Mouse (Mus musculus): ENCODE measurements around the gene Wfdc6b.
A peak's percentile ranks its signal among the peaks of the same experiment; 100 is the strongest.
"Not testable (repeated sequence)": the region's sequence is repeated elsewhere in the genome, so short reads cannot be mapped to it uniquely, and the experiment has no call there.

The Wfdc6b gene

DNA sequence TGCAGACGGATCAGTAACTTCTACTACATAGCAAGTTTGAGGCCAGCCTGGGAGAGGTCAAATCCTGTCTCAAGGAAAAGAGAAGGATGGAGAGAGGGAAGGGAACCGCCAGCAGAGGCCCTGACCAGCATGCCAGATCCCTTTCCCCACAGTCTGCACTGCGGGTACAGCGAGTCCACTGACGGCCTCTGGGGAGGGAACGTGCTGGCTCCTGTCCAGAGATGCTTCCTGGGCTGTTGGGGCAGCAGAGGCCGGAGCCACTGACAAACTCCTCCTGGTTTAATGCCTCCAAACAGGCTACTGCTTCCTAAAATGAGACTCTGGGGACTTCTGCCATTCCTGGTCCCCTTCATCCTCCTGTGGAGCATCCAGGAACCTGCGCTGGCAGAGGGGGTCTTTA, at the start of gene Wfdc6b, which contains the start of gene Wfdc8:
TSS of gene Wfdc6b (plus strand) at position 52 of the 400 bp plus-strand sequence.
TSS of gene Wfdc8 (minus strand) at position 156 of the 400 bp plus-strand sequence.
- DNase-seq (ENCODE audit: extremely low spot score, low read depth, low spot score), result not testable (repeated sequence)

DNA sequence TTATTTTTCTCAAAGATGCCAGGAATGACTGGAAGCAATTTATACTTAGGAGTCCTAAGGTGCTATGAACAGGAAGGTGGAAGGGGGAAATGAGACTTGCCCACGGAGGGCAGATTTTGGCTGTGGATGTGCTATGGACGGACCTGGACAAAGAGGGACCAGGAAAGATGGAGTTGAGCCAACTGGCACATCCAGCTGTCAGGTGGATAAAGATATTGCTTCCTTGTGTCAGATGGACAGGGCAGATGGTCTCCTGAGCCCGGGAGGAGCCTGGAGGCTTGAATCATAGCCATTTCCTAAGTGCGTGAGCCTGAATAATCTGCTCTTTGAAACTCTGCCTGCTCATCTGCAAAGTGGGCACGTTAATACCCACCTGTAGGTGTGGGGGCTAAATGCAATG, 49.0 kb upstream of the Wfdc6b start:
- no peak for DNase-seq (ENCODE audit: extremely low spot score, low read depth, low spot score)

DNA sequence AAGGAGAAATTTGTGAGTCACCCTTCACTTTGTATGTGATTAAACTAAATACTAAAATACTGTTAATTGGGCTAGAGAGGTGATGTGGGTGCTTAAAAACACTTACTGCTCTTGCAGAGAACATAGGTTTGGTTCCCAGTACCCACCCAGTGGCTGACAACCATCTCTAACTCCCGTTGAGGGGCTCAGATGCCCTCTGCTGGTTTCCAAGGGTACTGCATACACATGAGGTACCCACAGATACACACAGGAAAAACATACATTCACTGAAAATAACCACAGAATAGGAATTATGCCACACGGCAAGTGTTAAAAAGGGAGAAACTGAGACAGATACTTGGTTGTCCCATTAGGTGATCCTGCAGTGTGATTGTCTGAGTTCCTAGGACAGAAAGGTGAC, 46.3 kb upstream of the Wfdc6b start:
- DNase-seq (ENCODE audit: extremely low spot score, low read depth, low spot score), result no peak

DNA sequence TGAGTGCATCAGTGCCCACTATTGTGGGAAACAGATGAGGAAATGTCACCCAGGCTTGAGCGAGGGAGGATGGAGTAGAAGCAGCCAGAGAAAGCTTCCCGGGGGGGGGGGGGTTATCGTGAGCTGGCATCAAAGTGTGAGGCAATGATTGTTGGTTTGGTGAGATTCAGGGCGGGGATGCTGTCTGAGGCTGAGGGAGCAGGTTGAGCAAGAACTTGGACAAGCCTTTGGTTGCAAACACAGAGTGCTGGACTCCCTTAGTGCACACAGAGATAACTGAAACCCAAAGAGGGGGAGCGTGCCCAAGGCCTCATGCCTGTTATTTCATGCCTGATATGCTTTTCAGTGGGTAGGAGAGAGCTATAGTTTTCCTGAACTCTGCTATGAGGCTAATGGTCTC, 45.9 kb upstream of the Wfdc6b start:
- DNase-seq (ENCODE audit: extremely low spot score, low read depth, low spot score), result no peak

DNA sequence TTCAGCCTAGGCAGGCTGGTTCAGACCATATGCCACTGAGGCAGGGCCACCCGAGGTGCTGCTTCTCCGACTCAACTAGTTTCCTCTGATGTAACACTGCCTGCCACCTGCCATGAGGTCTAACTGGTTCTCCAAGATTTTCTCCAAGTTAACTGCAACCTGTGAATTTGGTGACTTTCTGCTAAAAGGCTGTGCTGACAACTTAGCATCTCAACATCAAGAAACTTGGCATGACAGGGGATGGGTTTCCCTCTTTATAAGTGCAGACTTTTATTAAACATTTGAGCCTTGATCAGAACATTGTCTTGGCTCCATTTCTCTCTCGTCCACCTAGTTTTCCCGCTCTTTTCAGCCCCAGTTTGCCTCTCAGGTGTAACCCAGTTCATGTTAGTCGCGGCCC, 40.0 kb upstream of the Wfdc6b start, which contains the start of gene Spint3:
TSS of gene Spint3 (minus strand) at position 101 of the 400 bp plus-strand sequence.
- DNase-seq (ENCODE audit: extremely low spot score, low read depth, low spot score), result not testable (repeated sequence)

DNA sequence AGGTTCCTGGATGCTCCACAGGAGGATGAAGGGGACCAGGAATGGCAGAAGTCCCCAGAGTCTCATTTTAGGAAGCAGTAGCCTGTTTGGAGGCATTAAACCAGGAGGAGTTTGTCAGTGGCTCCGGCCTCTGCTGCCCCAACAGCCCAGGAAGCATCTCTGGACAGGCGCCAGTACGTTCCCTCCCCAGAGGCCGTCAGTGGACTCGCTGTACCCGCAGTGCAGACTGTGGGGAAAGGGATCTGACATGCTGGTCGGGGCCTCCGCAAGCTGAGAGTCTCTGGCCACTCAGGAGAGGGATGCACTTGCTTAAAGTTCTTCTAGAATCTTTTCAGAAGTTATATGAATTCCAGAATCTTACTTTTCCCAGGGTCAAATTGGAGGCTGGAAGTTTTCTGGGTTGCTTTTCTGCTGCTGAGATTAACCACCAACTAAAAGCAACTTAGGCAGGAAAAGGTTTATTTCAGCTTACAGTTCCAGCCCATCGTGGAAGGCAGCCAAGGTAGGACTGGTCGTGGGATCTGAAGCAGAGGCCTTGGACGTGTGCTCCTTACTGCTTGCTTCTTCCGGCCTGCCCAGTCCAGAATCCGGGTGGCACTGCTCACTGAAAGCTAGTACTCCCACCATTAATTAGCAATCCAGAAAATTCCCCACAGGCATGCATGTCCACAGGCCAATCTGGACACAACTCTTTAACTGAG, 28.1 kb upstream of the Wfdc6b start, which contains the start of gene Wfdc6a:
TSS of gene Wfdc6a (minus strand) at position 423 of the 701 bp plus-strand sequence.
- DNase-seq (ENCODE audit: extremely low spot score, low read depth, low spot score), result not testable (repeated sequence)

DNA sequence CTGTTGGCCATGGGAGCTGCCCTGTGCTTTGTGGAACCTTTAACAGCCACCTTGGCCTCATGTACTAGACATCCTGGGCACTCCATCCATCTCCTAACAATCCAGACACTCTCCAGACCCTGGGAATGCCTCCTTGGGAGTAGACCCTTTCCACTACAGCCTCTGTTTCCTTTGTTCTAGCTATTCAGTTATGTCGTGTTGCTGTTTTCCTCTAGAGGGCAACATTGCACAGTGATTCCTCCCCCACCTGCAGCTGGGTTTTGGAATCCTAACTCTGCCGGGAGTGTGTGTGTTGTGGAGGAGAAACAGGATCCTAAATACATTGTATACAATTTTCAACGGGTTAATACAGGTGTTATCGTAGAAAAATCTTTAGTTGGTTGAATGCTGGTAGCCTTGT, 21.3 kb upstream of the Wfdc6b start:
- DNase-seq (ENCODE audit: extremely low spot score, low read depth, low spot score), result peak; percentile 72

DNA sequence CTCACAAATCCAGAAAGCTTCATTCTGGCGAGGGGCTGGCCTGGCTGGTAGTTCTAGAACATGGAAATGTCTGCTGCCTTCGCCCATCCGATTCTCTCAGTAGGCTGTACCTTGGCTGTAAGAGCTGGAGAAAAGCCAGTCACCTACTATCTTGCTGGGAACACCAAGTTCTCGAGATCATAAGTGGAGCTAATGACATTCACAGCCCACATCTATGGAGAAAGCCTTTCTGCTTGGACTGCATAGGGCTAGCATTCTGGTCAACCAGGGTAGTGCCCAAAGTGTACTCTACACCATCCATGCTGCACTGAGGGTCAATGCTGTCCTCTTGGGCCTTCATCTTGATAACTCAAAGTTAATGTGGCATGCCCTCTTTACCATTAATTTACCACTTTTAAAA, 19.8 kb upstream of the Wfdc6b start, which contains the start of gene Eppin:
TSS of gene Eppin (minus strand) at position 101 of the 400 bp plus-strand sequence.
- DNase-seq (ENCODE audit: extremely low spot score, low read depth, low spot score), result no peak

DNA sequence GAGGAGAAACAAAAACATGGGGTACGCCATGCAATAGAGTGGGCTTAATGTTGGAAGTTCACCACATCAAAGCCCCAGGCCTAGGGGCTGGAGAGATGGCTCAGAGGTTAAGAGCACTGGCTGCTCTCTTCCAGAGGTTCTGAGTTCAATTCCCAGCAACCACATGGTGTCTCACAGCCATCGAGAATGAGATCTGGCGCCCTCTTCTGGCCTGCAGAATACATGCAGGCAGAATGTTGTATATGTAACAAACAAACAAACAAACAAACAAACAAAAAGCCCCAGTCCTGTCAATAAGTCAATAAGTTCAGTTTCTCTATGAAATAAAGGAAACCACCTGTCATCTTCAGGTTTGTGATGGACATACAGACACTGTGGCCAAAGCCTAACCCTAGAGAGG, 13.1 kb upstream of the Wfdc6b start:
- no peak for DNase-seq (ENCODE audit: extremely low spot score, low read depth, low spot score)

DNA sequence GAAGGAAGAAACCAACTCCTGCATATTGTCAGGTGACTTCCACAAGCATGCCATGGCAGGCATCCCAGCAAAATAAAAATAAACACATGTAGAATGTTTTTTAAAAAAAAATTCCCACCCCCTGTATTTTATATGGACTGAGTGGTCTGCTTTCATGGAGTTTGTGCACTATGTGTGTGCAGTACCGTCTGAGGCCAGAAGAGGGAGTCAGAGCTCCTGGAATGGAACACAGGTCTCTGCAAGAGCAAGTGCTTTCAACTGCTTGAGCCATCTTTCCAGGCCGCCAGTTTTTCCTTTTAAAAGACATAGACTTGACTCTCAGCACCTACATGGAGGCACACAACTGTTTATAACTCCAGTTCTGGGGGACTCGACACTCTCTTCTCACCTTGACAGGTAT, 9.8 kb upstream of the Wfdc6b start:
- no peak for DNase-seq (ENCODE audit: extremely low spot score, low read depth, low spot score)

DNA sequence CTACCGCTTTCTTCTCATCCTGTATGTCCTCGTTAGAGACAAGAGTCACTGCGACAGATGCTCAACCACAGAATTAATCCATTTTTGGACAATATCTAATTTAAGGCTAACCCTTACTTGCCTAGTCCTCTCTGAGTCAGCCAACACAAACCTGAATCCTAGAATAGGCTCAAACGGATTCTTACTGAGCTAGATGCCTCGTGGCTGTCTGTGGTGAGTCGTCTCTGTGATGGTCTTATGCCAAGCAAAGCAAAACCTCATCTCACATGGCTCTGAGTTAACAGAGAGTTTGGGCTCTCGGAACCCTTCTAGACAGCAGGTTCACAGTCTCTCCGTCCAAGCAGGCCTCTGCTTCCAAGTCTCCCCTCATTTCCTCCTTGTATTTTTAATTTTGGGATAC, 8.9 kb upstream of the Wfdc6b start:
- no peak for DNase-seq (ENCODE audit: extremely low spot score, low read depth, low spot score)

DNA sequence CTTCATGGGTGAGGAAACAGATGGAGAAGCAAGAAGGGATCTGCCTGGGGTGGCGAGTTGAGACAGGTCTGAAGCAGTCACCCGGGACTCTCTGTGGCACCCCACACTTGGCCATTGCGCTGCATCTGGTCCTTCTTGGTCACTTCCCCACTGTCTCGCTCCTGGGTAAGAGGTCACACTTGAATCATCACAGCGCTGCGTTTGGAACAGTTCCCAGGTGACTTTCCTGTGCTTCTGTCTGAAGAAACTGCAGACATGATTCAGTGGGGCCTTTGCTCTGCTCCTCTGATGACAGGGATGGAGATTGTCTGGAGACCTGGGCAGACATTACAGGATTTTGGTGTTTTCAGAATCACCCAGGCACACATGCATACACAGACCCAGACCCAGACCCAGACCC, 4.5 kb upstream of the Wfdc6b start:
- DNase-seq (ENCODE audit: extremely low spot score, low read depth, low spot score), result no peak

DNA sequence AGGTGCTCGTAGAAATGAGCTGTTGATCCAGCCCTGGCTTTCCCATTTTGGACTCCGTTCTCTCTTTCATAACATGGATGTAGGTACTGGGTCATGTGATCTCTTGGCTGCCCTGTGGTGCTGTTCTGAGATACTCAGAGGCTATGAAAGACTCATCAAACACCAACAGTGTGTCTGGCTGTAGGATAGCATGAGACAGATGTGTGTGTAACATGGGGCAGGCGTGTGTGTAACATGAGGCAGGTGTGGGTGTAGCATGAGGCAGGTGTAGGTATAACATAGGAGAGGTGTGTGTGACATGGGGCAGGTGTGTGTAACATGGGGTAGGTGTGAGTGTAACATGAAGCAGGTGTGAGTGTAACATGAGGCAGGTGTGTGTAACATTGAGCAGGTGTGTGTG, 2.1 kb downstream of the Wfdc6b start:
- DNase-seq (ENCODE audit: extremely low spot score, low read depth, low spot score), result no peak

DNA sequence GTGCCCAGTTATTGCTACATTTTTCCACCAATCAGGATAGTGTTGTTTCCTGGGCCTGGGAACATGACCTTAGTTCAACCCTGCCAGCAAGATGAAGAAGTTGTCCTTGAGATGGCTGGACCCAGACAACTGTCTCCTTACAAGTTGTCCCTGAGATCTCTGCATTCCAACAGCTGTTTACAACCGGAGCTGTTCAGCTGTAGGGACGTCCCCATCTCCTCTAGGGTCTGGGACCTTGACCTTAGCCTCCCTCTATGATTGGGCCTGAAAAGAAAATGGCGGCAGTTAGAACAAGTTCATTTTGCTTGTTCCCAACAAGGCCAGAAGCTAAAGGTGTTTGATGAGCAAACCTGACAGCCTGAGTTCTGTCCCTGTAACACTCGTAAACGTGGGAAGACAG, 5.7 kb downstream of the Wfdc6b start:
- no peak for DNase-seq (ENCODE audit: extremely low spot score, low read depth, low spot score)

DNA sequence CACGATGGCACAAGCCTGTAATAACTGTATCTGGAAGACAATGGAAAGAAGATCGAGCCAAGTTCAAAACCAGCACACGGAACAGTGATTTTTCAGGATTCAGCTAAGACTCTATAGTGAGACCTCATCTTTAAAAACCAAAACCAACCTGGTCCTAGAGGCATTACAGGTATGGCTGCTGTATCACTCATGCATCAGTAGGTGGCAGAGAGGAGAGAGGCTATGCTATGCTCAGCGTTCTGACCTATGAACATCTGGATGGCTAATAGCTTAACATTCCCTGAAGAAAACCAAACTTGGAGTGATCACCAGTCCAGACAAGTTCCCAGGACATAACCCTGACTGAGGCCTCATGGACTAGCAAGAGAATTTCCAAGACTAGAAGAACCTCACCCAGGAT, 8.5 kb downstream of the Wfdc6b start:
- no peak for DNase-seq (ENCODE audit: extremely low spot score, low read depth, low spot score)

DNA sequence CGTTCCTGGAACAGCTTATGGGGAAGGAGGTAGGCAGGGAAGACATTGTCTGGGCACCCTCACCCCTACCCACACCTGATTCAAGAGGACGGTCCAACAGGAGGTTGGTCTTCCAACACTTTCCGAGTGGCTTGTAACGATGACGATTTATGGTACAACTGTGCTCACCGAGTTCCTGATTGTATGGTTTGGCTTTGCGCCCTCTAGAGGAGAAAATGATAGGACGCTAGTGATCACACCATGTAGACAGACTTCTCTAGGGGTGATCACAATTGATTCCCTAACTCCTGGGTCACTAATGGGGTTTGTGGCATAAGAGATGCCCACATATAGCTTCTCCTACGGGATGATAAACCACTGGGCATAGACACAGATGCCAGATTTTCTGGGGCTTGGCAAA, 21.9 kb downstream of the Wfdc6b start:
- no peak for DNase-seq (ENCODE audit: extremely low spot score, low read depth, low spot score)

DNA sequence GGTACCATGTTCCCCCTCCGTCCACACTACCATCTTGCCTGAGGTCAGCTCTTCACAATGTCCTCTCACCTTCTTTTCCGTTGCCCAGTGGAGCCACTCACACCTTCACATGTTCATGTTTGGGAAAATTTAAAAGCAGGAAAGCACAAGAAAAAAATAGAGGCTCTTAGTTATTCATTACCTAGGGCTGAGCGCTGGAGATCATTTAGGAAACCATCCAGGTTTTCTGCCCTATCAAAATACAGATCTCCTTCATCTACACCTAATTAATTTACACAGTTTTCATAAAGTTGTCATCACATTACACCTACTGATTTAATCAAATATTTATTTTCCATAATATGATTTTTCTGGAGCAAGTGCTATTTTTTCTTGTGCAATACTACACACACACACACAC, 25.4 kb downstream of the Wfdc6b start, which contains the start of gene Wfdc16:
TSS of gene Wfdc16 (minus strand) at position 101 of the 400 bp plus-strand sequence.
- DNase-seq (ENCODE audit: extremely low spot score, low read depth, low spot score), result no peak

DNA sequence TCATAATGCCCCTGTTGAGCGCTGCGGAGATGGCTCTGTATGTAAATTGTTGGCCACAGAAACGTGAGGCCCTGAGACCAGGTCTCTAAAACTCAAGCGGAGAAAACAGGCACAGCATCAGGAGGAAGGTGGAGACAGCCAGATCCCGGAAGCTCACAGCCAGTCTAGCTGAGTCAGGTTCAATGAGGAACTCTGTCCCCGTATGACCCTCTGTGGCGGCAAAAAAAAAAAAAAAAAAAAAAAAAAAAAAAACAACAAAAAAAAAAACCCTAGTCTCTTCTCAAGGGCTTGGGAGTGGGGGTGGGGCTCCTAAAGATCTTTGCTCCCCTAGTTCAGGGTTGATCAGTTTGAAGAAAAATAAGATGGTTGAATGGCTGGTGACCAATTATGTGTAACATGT, 27.8 kb downstream of the Wfdc6b start:
- DNase-seq (ENCODE audit: extremely low spot score, low read depth, low spot score), result no peak

DNA sequence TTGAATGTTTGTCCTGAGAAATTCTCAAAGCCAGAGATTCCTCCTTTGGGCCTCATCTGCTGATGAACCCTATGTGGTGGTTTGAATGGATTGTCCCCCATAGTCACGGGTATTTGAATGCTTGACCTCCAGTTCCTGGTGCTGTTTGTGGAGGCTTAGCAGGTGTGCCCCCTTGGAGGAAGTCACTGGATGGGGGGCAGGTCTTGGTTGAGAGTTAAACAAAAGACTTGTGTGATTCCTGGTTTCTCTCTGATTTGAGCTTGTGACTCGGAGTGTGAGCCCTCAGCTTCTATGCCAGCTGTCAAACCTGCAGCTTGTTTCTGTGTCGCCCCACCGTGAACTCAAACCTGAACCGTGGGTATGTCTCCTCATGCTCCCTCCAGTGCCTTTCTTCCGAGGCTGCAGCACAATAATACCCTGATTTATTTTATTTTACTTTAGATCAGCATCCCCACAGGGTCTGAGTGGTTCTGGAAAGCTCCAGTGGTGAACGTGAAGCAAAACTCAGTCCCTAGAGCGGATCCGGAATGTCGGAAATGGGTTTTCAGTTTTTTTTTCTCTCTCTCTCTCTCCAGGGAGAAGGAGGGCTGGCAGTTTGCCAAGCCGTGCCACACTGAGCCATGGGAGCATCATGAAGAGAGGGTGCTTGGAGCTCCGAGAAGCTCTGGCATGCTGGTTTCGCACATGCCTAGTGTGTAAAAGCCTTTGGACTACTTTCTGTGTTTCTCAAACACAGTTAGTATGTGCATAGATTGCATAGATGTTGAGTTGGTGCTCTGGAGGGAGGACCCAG, 28.8 kb downstream of the Wfdc6b start:
- DNase-seq (ENCODE audit: extremely low spot score, low read depth, low spot score), result no peak

DNA sequence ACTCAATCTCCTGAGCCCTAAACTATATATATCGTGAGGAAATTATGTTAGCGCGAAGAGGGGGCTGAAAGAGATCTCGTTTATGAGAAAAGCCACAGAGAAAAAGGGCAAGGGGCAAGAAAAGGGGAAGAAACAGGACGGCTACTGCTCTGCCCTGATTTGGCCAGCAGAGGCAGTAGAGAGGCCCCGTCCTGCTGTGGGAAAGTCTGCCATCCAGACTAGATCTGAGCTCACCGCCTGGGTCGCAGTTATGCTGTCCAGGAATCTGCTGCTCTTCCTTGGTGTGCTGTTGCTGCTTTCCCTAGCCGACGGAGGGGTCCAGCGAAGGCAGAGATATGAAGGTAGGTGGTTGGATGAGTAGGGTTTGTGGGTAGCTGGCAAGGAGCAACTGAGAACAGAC, 42.5 kb downstream of the Wfdc6b start, which contains the start of gene Wfdc10:
TSS of gene Wfdc10 (plus strand) at position 189 of the 400 bp plus-strand sequence.
- peak; percentile 10 for DNase-seq (ENCODE audit: extremely low spot score, low read depth, low spot score)

DNA sequence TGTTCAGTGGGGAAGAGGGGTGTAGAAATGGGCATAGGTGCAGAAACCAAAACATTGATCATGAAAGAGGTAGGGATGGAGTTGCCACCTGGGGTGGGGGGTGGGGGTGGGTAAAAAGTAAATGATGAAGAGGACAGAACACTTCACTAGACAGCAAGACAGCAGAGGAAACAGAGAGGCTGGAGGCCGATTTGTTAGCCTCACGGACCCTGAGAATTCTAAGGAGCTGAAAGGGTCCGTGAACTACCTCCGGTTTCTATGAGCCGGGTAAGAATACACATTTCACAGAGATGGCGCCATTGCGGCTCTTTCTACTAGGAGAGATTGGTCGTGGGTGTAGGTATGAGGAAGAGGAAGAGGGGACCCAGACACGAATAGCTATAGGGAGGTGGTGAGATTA, 43.2 kb downstream of the Wfdc6b start, which contains the start of gene Wfdc9:
TSS of gene Wfdc9 (minus strand) at position 101 of the 400 bp plus-strand sequence.
- DNase-seq (ENCODE audit: extremely low spot score, low read depth, low spot score), result no peak

DNA sequence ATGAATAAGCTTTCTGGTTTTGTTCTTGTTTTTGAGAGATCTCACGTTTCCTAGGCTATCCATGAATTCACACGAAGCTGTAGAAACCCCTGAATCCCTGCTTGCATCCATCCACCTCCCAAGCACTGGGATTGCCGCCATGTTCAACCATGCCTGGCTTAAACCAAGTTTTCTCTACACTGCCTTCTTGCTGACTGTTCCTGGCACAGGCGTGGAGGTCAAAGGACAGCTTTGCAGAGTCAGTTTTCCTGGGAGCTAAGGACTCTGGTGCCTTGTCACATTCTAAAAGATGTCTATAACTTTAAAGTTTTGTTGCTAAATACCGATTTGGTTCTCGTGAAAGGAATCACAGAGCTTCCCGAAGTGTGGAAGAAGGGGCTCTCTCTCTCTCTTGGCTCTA, 51.5 kb downstream of the Wfdc6b start:
- DNase-seq (ENCODE audit: extremely low spot score, low read depth, low spot score), result no peak
